Comparison of ENCODE assay signal across 13 mouse cellular contexts in the genomic region with DNA sequence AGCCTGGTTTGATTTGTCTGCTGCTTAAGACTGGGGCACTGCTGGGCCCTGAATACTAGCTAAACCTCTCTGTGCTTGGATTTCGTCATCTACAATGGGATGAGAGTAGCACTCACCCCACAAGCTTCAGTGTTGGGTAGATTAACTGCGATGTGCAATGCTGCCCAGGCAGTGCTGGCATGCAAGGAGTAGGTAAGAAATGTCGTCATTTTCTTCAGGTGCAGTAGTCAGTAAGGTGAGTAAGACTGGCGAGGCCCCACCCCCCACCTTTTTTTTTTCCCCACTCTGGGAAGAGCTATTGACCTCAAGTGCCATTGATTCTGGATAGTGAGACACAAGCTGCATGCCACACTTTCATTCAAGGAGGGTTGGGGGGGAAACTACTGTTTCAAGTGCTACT. TPM values are rescaled to one million over a fixed set of nuclear protein-coding genes. Genes with fewer than 3 reads are reported as not detected.
DNase-seq lines count a peak whose midpoint lies in the region; ATAC-seq and TF ChIP-seq lines count a peak whose summit lies in the region.
"Had no signal": no experiment of that assay in that cellular context is flagged by ENCODE, and none has a peak within 500 bp of the region (broad histone marks: within the 10 kb centered on the region; RNA-seq: fewer than 3 reads in every experiment).

No protein-coding gene starts in this region.

- H3K27me3 ChIP-seq in embryonic facial prominence, embryonic 13.5 days: no peaks in the 10 kb centered on the region
- H3K27me3 ChIP-seq in embryonic facial prominence, embryonic 10.5 days (replicated peaks; ENCODE audit: low read depth, poor library complexity, severe bottlenecking): no peaks in the 10 kb centered on the region
- no peaks in the 10 kb centered on the region for H3K27me3 ChIP-seq in heart, embryonic 13.5 days (replicated peaks)
- no peaks in the 10 kb centered on the region for H3K27me3 ChIP-seq in lung, embryonic 15.5 days
- H3K27me3 ChIP-seq: midbrain, embryonic 15.5 days had no signal

- no peaks in the 10 kb centered on the region for H3K9me3 ChIP-seq in embryonic facial prominence, embryonic 13.5 days
- H3K9me3 ChIP-seq in embryonic facial prominence, embryonic 10.5 days: no peaks in the 10 kb centered on the region
- H3K9me3 ChIP-seq in heart, embryonic 13.5 days: no peaks in the 10 kb centered on the region
- H3K9me3 ChIP-seq in lung, embryonic 15.5 days: no peaks in the 10 kb centered on the region
- H3K9me3 ChIP-seq: midbrain, embryonic 15.5 days had no signal

- H3K4me3 ChIP-seq in embryonic facial prominence, embryonic 13.5 days: no peak overlapping the region
- no peak overlapping the region; the same call in 1 of the 2 replicates for H3K4me3 ChIP-seq in embryonic facial prominence, embryonic 10.5 days
- H3K4me3 ChIP-seq in heart, embryonic 13.5 days: peak overlapping the region; percentile 99; the same call in 1 of the 2 replicates
- no peak overlapping the region for H3K4me3 ChIP-seq in layer of hippocampus, adult 2 months
- H3K4me3 ChIP-seq in lung, embryonic 15.5 days: no peak overlapping the region
- H3K4me3 ChIP-seq: midbrain, embryonic 15.5 days had no signal

- no peak for ATAC-seq in embryonic facial prominence, embryonic 13.5 days (ENCODE audit: insufficient number of reproducible peaks, insufficient read depth, low FRiP score, low TSS enrichment, low read depth)
- no peak for ATAC-seq in heart, embryonic 13.5 days (ENCODE audit: extremely low read depth, insufficient number of reproducible peaks, low FRiP score, low TSS enrichment)
- ATAC-seq in lung, embryonic 15.5 days (ENCODE audit: borderline replicate concordance, extremely low read depth, low FRiP score, low TSS enrichment): no peak
- ATAC-seq: intestine, postnatal 0 days; midbrain, embryonic 15.5 days had no signal

- H3K27ac ChIP-seq in embryonic facial prominence, embryonic 13.5 days: peak overlapping the region; percentile 86
- H3K27ac ChIP-seq in embryonic facial prominence, embryonic 10.5 days (replicated peaks): no peak overlapping the region
- H3K27ac ChIP-seq in heart, embryonic 13.5 days (replicated peaks): 0 out of 2 replicates have a peak overlapping the region, but pooled peaks have one; percentile 94
- H3K27ac ChIP-seq in layer of hippocampus, adult 2 months: peak overlapping the region; percentile 79; the same call in 1 of the 2 replicates
- H3K27ac ChIP-seq in lung, embryonic 15.5 days: peak overlapping the region; percentile 95
- H3K27ac ChIP-seq: macrophage; midbrain, embryonic 15.5 days had no signal

- peaks cover 16% of the 10 kb centered on the region for H3K36me3 ChIP-seq in embryonic facial prominence, embryonic 13.5 days
- H3K36me3 ChIP-seq in embryonic facial prominence, embryonic 10.5 days (replicated peaks): peaks cover 27% of the 10 kb centered on the region
- H3K36me3 ChIP-seq in heart, embryonic 13.5 days: peaks cover 25% of the 10 kb centered on the region
- H3K36me3 ChIP-seq in lung, embryonic 15.5 days: no peaks in the 10 kb centered on the region; the same call in 1 of the 2 replicates
- H3K36me3 ChIP-seq: midbrain, embryonic 15.5 days had no signal

- peak overlapping the region; percentile 75; the same call in 1 of the 2 replicates for H3K4me2 ChIP-seq in embryonic facial prominence, embryonic 13.5 days
- H3K4me2 ChIP-seq in heart, embryonic 13.5 days: peak overlapping the region; percentile 83
- peak overlapping the region; percentile 71 for H3K4me2 ChIP-seq in lung, embryonic 15.5 days

- 60% methylated on average over 4 of the region's 4 CpGs for WGBS in embryonic facial prominence, embryonic 13.5 days
- WGBS in embryonic facial prominence, embryonic 10.5 days: 66% methylated on average over 4 of the region's 4 CpGs
- WGBS in heart, embryonic 13.5 days: 74% methylated on average over 4 of the region's 4 CpGs
- 55% methylated on average over 4 of the region's 4 CpGs for WGBS in lung, embryonic 15.5 days

- H3K4me1 ChIP-seq in embryonic facial prominence, embryonic 13.5 days: peaks cover 48% of the 10 kb centered on the region
- peaks cover 46% of the 10 kb centered on the region for H3K4me1 ChIP-seq in embryonic facial prominence, embryonic 10.5 days
- H3K4me1 ChIP-seq in heart, embryonic 13.5 days: peaks cover 58% of the 10 kb centered on the region
- H3K4me1 ChIP-seq in lung, embryonic 15.5 days: peaks cover 66% of the 10 kb centered on the region

- DNase-seq in embryonic facial prominence, embryonic 10.5 days (ENCODE audit: low spot score): no peak
- DNase-seq in heart, adult 18-20 months: no peak
- no peak for DNase-seq in layer of hippocampus, adult 2 months (ENCODE audit: low spot score in 2 of 2)
- no peak for DNase-seq in layer of hippocampus, adult 18-20 months (ENCODE audit: low spot score in 2 of 2)
- DNase-seq in cerebellum, adult 11-12 months: no peak
- DNase-seq: cerebellum, adult 9-11 months; thymus, postnatal 4 days had no signal

- no peak overlapping the region for H3K9ac ChIP-seq in embryonic facial prominence, embryonic 13.5 days
- H3K9ac ChIP-seq in heart, embryonic 13.5 days: peak overlapping the region; percentile 50
- no peak overlapping the region for H3K9ac ChIP-seq in lung, embryonic 15.5 days
- H3K9ac ChIP-seq: midbrain, embryonic 15.5 days had no signal

- no peak for TF ChIP-seq CTCF in layer of hippocampus, adult 2 months (conservative IDR thresholded peaks at IDR 0.05)

RNA-seq across cellular contexts. Expression of gene Sik3, which starts 3.8 kb away (rescaled TPM):
- 7.4 and 9.3 TPM in 2 replicates for polyA plus RNA-seq in embryonic facial prominence, embryonic 13.5 days (2015; fragmentation: Nextera tagmentation; extraction: Ambion mirVana)
- polyA plus RNA-seq in embryonic facial prominence, embryonic 10.5 days (2016; fragmentation: Nextera tagmentation; extraction: Ambion mirVana): 8.4 and 9.9 TPM in 2 replicates
- polyA plus RNA-seq in heart, embryonic 13.5 days (2015; fragmentation: Nextera tagmentation; extraction: Ambion mirVana): 4.7 and 5.8 TPM in 2 replicates
- total RNA-seq in heart, adult 18-20 months (2021): 10 to 100 TPM; 67.9 to 69.1 TPM
- 100 to 1,000 TPM; 133 to 141 TPM for total RNA-seq in layer of hippocampus, adult 2 months (2021)
- 100 to 1,000 TPM; 143 to 147 TPM for total RNA-seq in layer of hippocampus, adult 18-20 months (2021)
- polyA plus RNA-seq in lung, embryonic 15.5 days (2015; fragmentation: Nextera tagmentation; extraction: Ambion mirVana): 12.8 TPM in 2 replicates

RNA-seq across cellular contexts. Expression of gene Pafah1b2, which starts 3.9 kb away (rescaled TPM):
- 180 and 206 TPM in 2 replicates for polyA plus RNA-seq in embryonic facial prominence, embryonic 13.5 days (2015; fragmentation: Nextera tagmentation; extraction: Ambion mirVana)
- 261 and 262 TPM in 2 replicates for polyA plus RNA-seq in embryonic facial prominence, embryonic 10.5 days (2016; fragmentation: Nextera tagmentation; extraction: Ambion mirVana)
- polyA plus RNA-seq in heart, embryonic 13.5 days (2015; fragmentation: Nextera tagmentation; extraction: Ambion mirVana): 133 and 137 TPM in 2 replicates
- total RNA-seq in heart, adult 18-20 months (2021): 10 to 100 TPM; 52.3 to 58.0 TPM
- 100 to 1,000 TPM; 215 to 228 TPM for total RNA-seq in layer of hippocampus, adult 2 months (2021)
- 100 to 1,000 TPM; 237 to 239 TPM for total RNA-seq in layer of hippocampus, adult 18-20 months (2021)
- 174 and 175 TPM in 2 replicates for polyA plus RNA-seq in lung, embryonic 15.5 days (2015; fragmentation: Nextera tagmentation; extraction: Ambion mirVana)
